In the genomic region with DNA sequence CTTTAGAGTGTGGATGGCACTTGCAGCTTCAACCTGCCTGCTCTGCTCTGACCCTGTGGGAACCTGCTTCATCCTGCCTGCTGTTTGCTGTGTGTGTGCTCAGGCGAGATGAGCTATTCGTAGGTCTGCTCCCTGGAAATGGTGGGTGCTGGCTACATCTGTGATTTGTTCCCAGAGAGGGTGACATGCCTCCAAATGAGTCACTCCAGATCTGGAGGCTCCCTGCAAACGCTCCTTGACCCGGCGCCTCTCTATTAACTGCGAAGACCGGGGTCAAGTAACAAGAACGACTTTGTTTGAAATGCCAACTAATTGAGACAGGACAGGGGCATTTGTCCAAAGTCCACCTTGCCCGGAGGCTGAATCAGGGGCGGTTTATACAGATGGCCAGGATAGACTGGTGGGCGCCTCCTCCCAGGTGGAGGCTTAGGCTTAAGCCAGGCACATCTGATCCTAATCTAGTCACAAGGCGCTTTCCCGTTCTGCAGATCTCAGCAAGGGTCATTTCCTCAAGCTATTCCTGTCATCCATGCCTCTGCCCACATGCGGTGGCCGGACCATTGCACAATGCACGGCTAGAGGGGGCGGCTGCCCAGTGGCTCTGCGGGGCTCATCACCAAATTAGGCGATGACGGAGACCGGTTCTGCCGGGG, we compare ENCODE assay signal across 8 mouse cellular contexts. TPM values are rescaled to one million over a fixed set of nuclear protein-coding genes. Genes with fewer than 3 reads are reported as not detected.
DNase-seq lines count a peak whose midpoint lies in the region; ATAC-seq and TF ChIP-seq lines count a peak whose summit lies in the region.

No protein-coding gene starts in this region.

- no peaks in the 10 kb centered on the region; the same call in 1 of the 2 replicates for H3K9me3 ChIP-seq in forebrain, embryonic 11.5 days (ENCODE audit: control insufficient read depth, low read length)
- H3K9me3 ChIP-seq in kidney, postnatal 0 days (replicated peaks; ENCODE audit: low read length): no peaks in the 10 kb centered on the region

- H3K27ac ChIP-seq in forebrain, embryonic 11.5 days (ENCODE audit: low read depth, low read length): peak overlapping the region; percentile 62
- peak overlapping the region; percentile 84 for H3K27ac ChIP-seq in kidney, postnatal 0 days

- ATAC-seq in forebrain, embryonic 11.5 days (replicated peaks; ENCODE audit: low FRiP score): peak; percentile 25
- peak; percentile 58 for ATAC-seq in kidney, postnatal 0 days (replicated peaks; ENCODE audit: low FRiP score, low read depth)
- ATAC-seq in megakaryocyte progenitor cell, adult 5-6 weeks (replicated peaks; ENCODE audit: poor library complexity): peak; percentile 20; the same call in 1 of the 2 replicates

- peak; percentile 78 for DNase-seq in kidney, adult 11 months
- DNase-seq in kidney, postnatal 4 days: no peak
- DNase-seq in Muller cell, postnatal 12 days (ENCODE audit: inconsistent ontology term): peak; percentile 52
- no peak for DNase-seq in forebrain, embryonic 11.5 days (ENCODE audit: low spot score)
- no peak for DNase-seq in kidney, postnatal 0 days (ENCODE audit: low spot score)
- DNase-seq in urinary bladder, adult 18-20 months (ENCODE audit: low spot score in 2 of 2): no peak
- DNase-seq in gastrocnemius, postnatal 25 days: no peak

- H3K36me3 ChIP-seq in forebrain, embryonic 11.5 days (ENCODE audit: control insufficient read depth, insufficient read depth, low read length): peaks cover 2% of the 10 kb centered on the region; the same call in 1 of the 2 replicates
- peaks cover 24% of the 10 kb centered on the region for H3K36me3 ChIP-seq in kidney, postnatal 0 days (ENCODE audit: insufficient read depth, low read length)

- 0 out of 2 replicates have a peak, but pooled peaks cover 8% of the 10 kb centered on the region for H3K4me1 ChIP-seq in forebrain, embryonic 11.5 days (replicated peaks; ENCODE audit: control insufficient read depth, insufficient read depth, low read length)
- H3K4me1 ChIP-seq in kidney, postnatal 0 days (replicated peaks; ENCODE audit: insufficient read depth, low read length): peaks cover 28% of the 10 kb centered on the region; the same call in 1 of the 2 replicates

- H3K27me3 ChIP-seq in forebrain, embryonic 11.5 days (ENCODE audit: control insufficient read depth, insufficient read depth, low read length): no peaks in the 10 kb centered on the region
- H3K27me3 ChIP-seq in kidney, postnatal 0 days (ENCODE audit: insufficient read depth, low read length): no peaks in the 10 kb centered on the region

- H3K9ac ChIP-seq in forebrain, embryonic 11.5 days (ENCODE audit: low read length): peak overlapping the region; percentile 99
- peak overlapping the region; percentile 57 for H3K9ac ChIP-seq in kidney, postnatal 0 days (ENCODE audit: low read depth, low read length)

- no peak for TF ChIP-seq CTCF in kidney, postnatal 0 days (IDR thresholded peaks at IDR 0.05; ENCODE audit: low read depth)

- 7% methylated on average over 22 of the region's 22 CpGs for WGBS in forebrain, embryonic 11.5 days
- 3% methylated on average over 22 of the region's 22 CpGs for WGBS in kidney, postnatal 0 days

- peak overlapping the region; percentile 93 for H3K4me3 ChIP-seq in forebrain, embryonic 11.5 days (ENCODE audit: low read depth, low read length)
- peak overlapping the region; percentile 48 for H3K4me3 ChIP-seq in kidney, postnatal 0 days (replicated peaks; ENCODE audit: low read depth, low read length)

- H3K4me2 ChIP-seq in forebrain, embryonic 11.5 days (ENCODE audit: low read depth, low read length, severe bottlenecking): peak overlapping the region; percentile 89
- peak overlapping the region; percentile 74 for H3K4me2 ChIP-seq in kidney, postnatal 0 days (ENCODE audit: low read length)

RNA-seq across cellular contexts. Expression of gene Rpl10a, which starts 0.5 kb away (rescaled TPM):
- 468 and 490 TPM in 2 replicates for polyA plus RNA-seq in forebrain, embryonic 11.5 days (2014; fragmentation: Nextera tagmentation; extraction: Ambion mirVana)
- polyA plus RNA-seq in kidney, postnatal 0 days (2015; fragmentation: Nextera tagmentation; extraction: Ambion mirVana): 645 and 750 TPM in 2 replicates
- total RNA-seq in megakaryocyte progenitor cell, adult 5-6 weeks (2015): 3,042 and 3,166 TPM in 2 replicates
- 795 and 921 TPM in 2 replicates for total RNA-seq in megakaryocyte progenitor cell, adult 5-6 weeks (2017)
- total RNA-seq in gastrocnemius, postnatal 25 days (2021): 100 to 1,000 TPM; 364 to 390 TPM

RNA-seq across cellular contexts. Expression of gene Fance, which starts 14.5 kb away (rescaled TPM):
- 28.0 and 32.3 TPM in 2 replicates for polyA plus RNA-seq in forebrain, embryonic 11.5 days (2014; fragmentation: Nextera tagmentation; extraction: Ambion mirVana)
- polyA plus RNA-seq in kidney, postnatal 0 days (2015; fragmentation: Nextera tagmentation; extraction: Ambion mirVana): 24.9 and 29.5 TPM in 2 replicates
- total RNA-seq in megakaryocyte progenitor cell, adult 5-6 weeks (2015): 28.7 and 34.8 TPM in 2 replicates
- total RNA-seq in megakaryocyte progenitor cell, adult 5-6 weeks (2017): 11.0 and 14.8 TPM in 2 replicates
- total RNA-seq in gastrocnemius, postnatal 25 days (2021): 10 to 100 TPM in 1 of 2 experiments, 1 to 10 TPM in 1; 9.2 to 11.6 TPM

RNA-seq across cellular contexts. Expression of gene Tead3, which starts 22.8 kb away (rescaled TPM):
- 5.6 and 5.8 TPM in 2 replicates for polyA plus RNA-seq in forebrain, embryonic 11.5 days (2014; fragmentation: Nextera tagmentation; extraction: Ambion mirVana)
- 7.7 and 8.5 TPM in 2 replicates for polyA plus RNA-seq in kidney, postnatal 0 days (2015; fragmentation: Nextera tagmentation; extraction: Ambion mirVana)
- total RNA-seq in megakaryocyte progenitor cell, adult 5-6 weeks (2015): 0.15 and 1.9 TPM in 2 replicates
- 0.04 TPM in 1 of 2 replicates, not detected in the other for total RNA-seq in megakaryocyte progenitor cell, adult 5-6 weeks (2017)
- total RNA-seq in gastrocnemius, postnatal 25 days (2021): 1 to 10 TPM; 6.9 to 8.8 TPM

RNA-seq across cellular contexts. Expression of gene Tulp1, which starts 37.2 kb away (rescaled TPM):
- 2.6 and 4.2 TPM in 2 replicates for polyA plus RNA-seq in forebrain, embryonic 11.5 days (2014; fragmentation: Nextera tagmentation; extraction: Ambion mirVana)
- 3.6 and 3.9 TPM in 2 replicates for polyA plus RNA-seq in kidney, postnatal 0 days (2015; fragmentation: Nextera tagmentation; extraction: Ambion mirVana)
- not detected in 2 replicates for total RNA-seq in megakaryocyte progenitor cell, adult 5-6 weeks (2015)
- total RNA-seq in megakaryocyte progenitor cell, adult 5-6 weeks (2017): not detected in 2 replicates
- not detected for total RNA-seq in gastrocnemius, postnatal 25 days (2021)

Comparison
In these comparisons a context has a peak if more than half of its experiments do, and no peak if none do; other contexts are left out.
1. DNase-seq: peak in kidney, adult 11 months (single experiment) and Muller cell, postnatal 12 days (single experiment); none in kidney, postnatal 4 days (0 of 2), forebrain, embryonic 11.5 days (single experiment), kidney, postnatal 0 days (single experiment), urinary bladder, adult 18-20 months (0 of 2) and gastrocnemius, postnatal 25 days (single experiment).
2. Peak in every context shown above with its lines, with median percentiles within 50 percentile points of each other: ATAC-seq.